Mouse (Mus musculus) kidney, embryonic 14.5 days (tissue): ENCODE data around the gene St6galnac3. TPM values are rescaled to one million over a fixed set of nuclear protein-coding genes. Genes with fewer than 3 reads are reported as not detected.

Experiments
- ATAC-seq: fragments of 200-750 bp; cut with Nextera tagmentation; 2 replicates; pipeline ENCODE4 v1.8.0; 2017; ENCODE audit warnings: moderate number of reproducible peaks, mild to moderate bottlenecking, moderate TSS enrichment, moderate library complexity; ENCODE audit not compliant: low FRiP score, low TSS enrichment
- H3K27ac ChIP-seq: fragments of 300-500 bp; sonication (generic); 2 replicates; pipeline ENCODE4 v1.5.1; 2014; ENCODE audit warnings: low read depth, mild to moderate bottlenecking, low read length, moderate library complexity, mixed read lengths
- H3K27me3 ChIP-seq: fragments of 300-500 bp; sonication (generic); 2 replicates; pipeline ENCODE4 v1.6.1; 2014; ENCODE audit warnings: mild to moderate bottlenecking, low read length; ENCODE audit not compliant: control insufficient read depth, insufficient read depth
- H3K36me3 ChIP-seq: fragments of 300-500 bp; sonication (generic); 2 replicates; pipeline ENCODE4 v1.6.1; 2014; ENCODE audit warnings: low read length, mixed read lengths; ENCODE audit not compliant: control insufficient read depth, insufficient read depth
- H3K4me1 ChIP-seq: fragments of 300-500 bp; sonication (generic); 2 replicates; pipeline ENCODE4 v1.6.1; 2014; ENCODE audit warnings: low read length, mixed read lengths; ENCODE audit not compliant: control insufficient read depth, insufficient read depth
- H3K4me2 ChIP-seq: fragments of 300-500 bp; sonication (generic); replicated peaks from 2 replicates; pipeline ENCODE4 v1.6.1; 2014; ENCODE audit warnings: low read depth, mild to moderate bottlenecking, low read length
- H3K4me3 ChIP-seq: fragments of 300-500 bp; sonication (generic); 2 replicates; pipeline ENCODE4 v1.5.1; 2014; ENCODE audit warnings: mild to moderate bottlenecking, low read length
- H3K9ac ChIP-seq: fragments of 300-500 bp; sonication (generic); 2 replicates; pipeline ENCODE4 v1.6.1; 2014; ENCODE audit warnings: low read depth, mild to moderate bottlenecking, low read length, moderate library complexity
- H3K9me3 ChIP-seq: fragments of 300-500 bp; sonication (generic); 2 replicates; pipeline ENCODE4 v1.6.1; 2016; ENCODE audit warnings: low read length; ENCODE audit not compliant: control insufficient read depth
- WGBS: fragments of 180-500 bp; shearing (Covaris S2); extraction: QIAGEN DNeasy Blood & Tissue Kit; methylation state at CpG from one replicate; pipeline ENCODE4 v1.1.7; 2014; 5-methylcytosine and 5-hydroxymethylcytosine counted together
- polyA plus RNA-seq: library from polyadenylated mRNA; unstranded; fragments of >200 nt; fragmentation: Nextera tagmentation; extraction: Ambion mirVana; gene quantifications from 2 replicates; pipeline ENCODE4 v1.2.1, GENCODE M21; 2014

St6galnac3 gene
- polyA plus RNA-seq, 1 experiment from 2014 or later: 63.8 TPM

- Histone ChIP-seq H3K9me3 (no peaks in the 10 kb centered on the region), H3K27me3 (no peaks in the 10 kb centered on the region), H3K4me2 (no peak overlapping the region), H3K36me3 (no peaks in the 10 kb centered on the region), H3K27ac (no peak overlapping the region), H3K4me1 (no peaks in the 10 kb centered on the region), H3K9ac (no peak overlapping the region), H3K4me3 (no peak overlapping the region)
- 85% methylated on average over 6 of the region's 6 CpGs for WGBS
- ATAC-seq: peak; percentile 49; the same call in 1 of the 2 replicates
Observed at GRCm38 (mm10) chr3:153291406-153292045, 433.4 kb downstream of the St6galnac3 start.

- Histone ChIP-seq H3K27ac (no peak overlapping the region), H3K27me3 (no peaks in the 10 kb centered on the region), H3K9me3 (no peaks in the 10 kb centered on the region), H3K4me2 (no peak overlapping the region), H3K4me1 (no peaks in the 10 kb centered on the region), H3K4me3 (no peak overlapping the region), H3K9ac (no peak overlapping the region), H3K36me3 (no peaks in the 10 kb centered on the region)
- 93% methylated on average over 4 of the region's 4 CpGs for WGBS
- ATAC-seq: no peak
Observed at GRCm38 (mm10) chr3:153289971-153290370, 435.0 kb downstream of the St6galnac3 start.

GRCm38 (mm10) chr3:153287564-153287963 lies 437.4 kb downstream of the St6galnac3 start:
- no peaks in the 10 kb centered on the region for H3K9me3 ChIP-seq
- WGBS: 96% methylated on average over 4 of the region's 4 CpGs
- no peak overlapping the region for H3K4me2 ChIP-seq
- no peak overlapping the region for H3K9ac ChIP-seq
- no peak for ATAC-seq
- no peaks in the 10 kb centered on the region for H3K27me3 ChIP-seq
- H3K36me3 ChIP-seq: no peaks in the 10 kb centered on the region
- no peak overlapping the region for H3K4me3 ChIP-seq
- no peaks in the 10 kb centered on the region for H3K4me1 ChIP-seq
- no peak overlapping the region for H3K27ac ChIP-seq

GRCm38 (mm10) chr3:153287081-153287480 lies 437.9 kb downstream of the St6galnac3 start:
- H3K27ac ChIP-seq: no peak overlapping the region
- no peak overlapping the region for H3K4me3 ChIP-seq
- no peaks in the 10 kb centered on the region for H3K9me3 ChIP-seq
- H3K4me2 ChIP-seq: no peak overlapping the region
- H3K27me3 ChIP-seq: no peaks in the 10 kb centered on the region
- 94% methylated on average over 6 of the region's 6 CpGs for WGBS
- H3K9ac ChIP-seq: no peak overlapping the region
- no peaks in the 10 kb centered on the region for H3K36me3 ChIP-seq
- no peaks in the 10 kb centered on the region for H3K4me1 ChIP-seq
- ATAC-seq: no peak

GRCm38 (mm10) chr3:153282123-153282765 lies 442.7 kb downstream of the St6galnac3 start:
- Histone ChIP-seq H3K4me3 (no peak overlapping the region), H3K27ac (no peak overlapping the region), H3K9ac (no peak overlapping the region), H3K4me2 (no peak overlapping the region), H3K4me1 (peaks cover 4% of the 10 kb centered on the region; the same call in 1 of the 2 replicates), H3K27me3 (no peaks in the 10 kb centered on the region), H3K9me3 (no peaks in the 10 kb centered on the region), H3K36me3 (no peaks in the 10 kb centered on the region)
- no peak for ATAC-seq
- WGBS: 76% methylated on average over 16 of the region's 16 CpGs

GRCm38 (mm10) chr3:153278249-153278648 lies 446.7 kb downstream of the St6galnac3 start:
- WGBS: 85% methylated on average over 5 of the region's 5 CpGs
- ATAC-seq: no peak

GRCm38 (mm10) chr3:153277389-153277999 lies 447.5 kb downstream of the St6galnac3 start:
- Histone ChIP-seq H3K27ac (no peak overlapping the region), H3K4me3 (no peak overlapping the region), H3K9ac (no peak overlapping the region), H3K36me3 (no peaks in the 10 kb centered on the region), H3K4me2 (no peak overlapping the region), H3K4me1 (peaks cover 14% of the 10 kb centered on the region; the same call in 1 of the 2 replicates), H3K27me3 (no peaks in the 10 kb centered on the region), H3K9me3 (peaks cover 13% of the 10 kb centered on the region; the same call in 1 of the 2 replicates)
- 51% methylated on average over 16 of the region's 16 CpGs for WGBS
- ATAC-seq: peak; percentile 74

More at GRCm38 (mm10) chr3:153278249-153278648, 446.7 kb downstream of the St6galnac3 start:
- peaks cover 14% of the 10 kb centered on the region; the same call in 1 of the 2 replicates for H3K4me1 ChIP-seq
- no peak overlapping the region for H3K9ac ChIP-seq
- H3K9me3 ChIP-seq: peaks cover 9% of the 10 kb centered on the region; the same call in 1 of the 2 replicates
- no peak overlapping the region for H3K4me3 ChIP-seq
- no peak overlapping the region for H3K27ac ChIP-seq
- H3K27me3 ChIP-seq: no peaks in the 10 kb centered on the region
- no peaks in the 10 kb centered on the region for H3K36me3 ChIP-seq
- H3K4me2 ChIP-seq: no peak overlapping the region

GRCm38 (mm10) chr3:153276830-153277388 lies 448.1 kb downstream of the St6galnac3 start:
- Histone ChIP-seq H3K27me3 (no peaks in the 10 kb centered on the region), H3K4me1 (peaks cover 14% of the 10 kb centered on the region; the same call in 1 of the 2 replicates), H3K27ac (no peak overlapping the region), H3K36me3 (no peaks in the 10 kb centered on the region), H3K4me3 (no peak overlapping the region), H3K9ac (no peak overlapping the region), H3K4me2 (no peak overlapping the region), H3K9me3 (peaks cover 13% of the 10 kb centered on the region; the same call in 1 of the 2 replicates)
- 0 out of 2 replicates have a peak, but pooled peaks have one; percentile 33 for ATAC-seq
- WGBS: 52% methylated on average over 16 of the region's 16 CpGs
